Comparison of ENCODE assay signal across 15 mouse cellular contexts in genomic region chr15:32264822-32265377, GRCm38 (mm10). TPM values are rescaled to one million over a fixed set of nuclear protein-coding genes. Genes with fewer than 3 reads are reported as not detected.
DNase-seq lines count a peak whose midpoint lies in the region; ATAC-seq and TF ChIP-seq lines count a peak whose summit lies in the region.
"Had no signal": no experiment of that assay in that cellular context is flagged by ENCODE, and none has a peak within 500 bp of the region (broad histone marks: within the 10 kb centered on the region; RNA-seq: fewer than 3 reads in every experiment).

No protein-coding gene starts in this region.

- no peak overlapping the region for H3K4me2 ChIP-seq in heart, embryonic 15.5 days
- H3K4me2 ChIP-seq in stomach, embryonic 14.5 days (replicated peaks; ENCODE audit: low read depth, low read length), result no peak overlapping the region
- H3K4me2 ChIP-seq: midbrain, embryonic 12.5 days had no signal

- H3K9me3 ChIP-seq in heart, embryonic 15.5 days (replicated peaks), result no peaks in the 10 kb centered on the region
- H3K9me3 ChIP-seq in stomach, embryonic 14.5 days (ENCODE audit: control insufficient read depth, low read depth, low read length), result no peaks in the 10 kb centered on the region
- H3K9me3 ChIP-seq: midbrain, embryonic 12.5 days had no signal

- H3K9ac ChIP-seq in heart, embryonic 15.5 days, result no peak overlapping the region
- H3K9ac ChIP-seq in stomach, embryonic 14.5 days (replicated peaks; ENCODE audit: low read depth, low read length), result no peak overlapping the region
- H3K9ac ChIP-seq: midbrain, embryonic 12.5 days had no signal

- no peak for TF ChIP-seq CTCF in layer of hippocampus, adult 2 months (conservative IDR thresholded peaks at IDR 0.05)

- WGBS in heart, embryonic 15.5 days, result 61% methylated on average over 7 of the region's 7 CpGs
- WGBS in stomach, embryonic 14.5 days, result 59% methylated on average over 7 of the region's 7 CpGs

- H3K36me3 ChIP-seq in heart, embryonic 15.5 days, result no peaks in the 10 kb centered on the region
- no peaks in the 10 kb centered on the region for H3K36me3 ChIP-seq in stomach, embryonic 14.5 days (ENCODE audit: control insufficient read depth, insufficient read depth, low read length)
- H3K36me3 ChIP-seq: midbrain, embryonic 12.5 days had no signal

- intact Hi-C loops in heart, postnatal 36 days (cut with DNase I), result no loop called here

- H3K27ac ChIP-seq in layer of hippocampus, adult 2 months, result peak overlapping the region; percentile 77
- peak overlapping the region; percentile 83 for H3K27ac ChIP-seq in heart, embryonic 15.5 days
- H3K27ac ChIP-seq in stomach, embryonic 14.5 days (ENCODE audit: low read length), result peak overlapping the region; percentile 4; the same call in 1 of the 2 replicates
- H3K27ac ChIP-seq: hindbrain, postnatal 0 days; left cerebral cortex, adult 2 months; midbrain, embryonic 12.5 days had no signal

- no peaks in the 10 kb centered on the region for H3K27me3 ChIP-seq in heart, embryonic 15.5 days
- no peaks in the 10 kb centered on the region for H3K27me3 ChIP-seq in stomach, embryonic 14.5 days (ENCODE audit: control insufficient read depth, insufficient read depth, low read length)

- peak; percentile 91 for DNase-seq in heart, adult 11 months
- no peak for DNase-seq in heart, postnatal 36 days
- no peak for DNase-seq in layer of hippocampus, adult 2 months (ENCODE audit: low spot score in 2 of 2)
- no peak for DNase-seq in layer of hippocampus, postnatal 10 days (ENCODE audit: low spot score in 2 of 2)
- DNase-seq in frontal cortex, postnatal 14 days (ENCODE audit: low spot score in 2 of 2), result no peak
- DNase-seq: right cerebral cortex, postnatal 4 days; thymus, postnatal 36 days had no signal

- peaks cover 49% of the 10 kb centered on the region for H3K4me1 ChIP-seq in heart, embryonic 15.5 days (replicated peaks)
- peaks cover 33% of the 10 kb centered on the region for H3K4me1 ChIP-seq in stomach, embryonic 14.5 days (ENCODE audit: control insufficient read depth, insufficient read depth, low read length)

- ATAC-seq in heart, embryonic 15.5 days (replicated peaks; ENCODE audit: insufficient number of reproducible peaks, insufficient read depth, low FRiP score, low read depth), result peak; percentile 55; the same call in 1 of the 2 replicates
- peak; percentile 43; the same call in 1 of the 2 replicates for ATAC-seq in stomach, embryonic 14.5 days (ENCODE audit: insufficient number of reproducible peaks, insufficient read depth, low FRiP score, low read depth)
- no peak for ATAC-seq in CD4-positive, CD25-positive, alpha-beta regulatory T cell, adult 4 months

- H3K4me3 ChIP-seq in layer of hippocampus, adult 2 months, result no peak overlapping the region
- no peak overlapping the region for H3K4me3 ChIP-seq in heart, embryonic 15.5 days
- no peak overlapping the region for H3K4me3 ChIP-seq in stomach, embryonic 14.5 days (ENCODE audit: low read depth, low read length)
- H3K4me3 ChIP-seq: left cerebral cortex, adult 2 months; midbrain, embryonic 12.5 days; myocyte had no signal

RNA-seq across cellular contexts. Expression of gene Sema5a, which starts 20.3 kb away (rescaled TPM):
- 10 to 100 TPM in 1 of 2 experiments, 1 to 10 TPM in 1; 9.2 to 12.6 TPM for total RNA-seq in heart, postnatal 36 days (2021)
- total RNA-seq in layer of hippocampus, adult 2 months (2021), result 10 to 100 TPM; 90.1 to 98.1 TPM
- total RNA-seq in layer of hippocampus, postnatal 10 days (2021), result 10 to 100 TPM; 77.2 to 82.2 TPM
- polyA plus RNA-seq in heart, embryonic 15.5 days (2015; fragmentation: Nextera tagmentation; extraction: Ambion mirVana), result 6.5 and 10.2 TPM in 2 replicates
- polyA plus RNA-seq in stomach, embryonic 14.5 days (2014; fragmentation: Nextera tagmentation; extraction: Ambion mirVana), result 24.6 and 24.9 TPM in 2 replicates
- under 1 TPM in 1 of 2 experiments, not detected in 1; 0.08 TPM for polyA plus RNA-seq in CD4-positive, CD25-positive, alpha-beta regulatory T cell, adult 4 months (2017; shearing (Covaris generic))
- total RNA-seq: granulocyte monocyte progenitor cell, adult 5-6 weeks had no signal

Comparison
In these comparisons a context has a peak if more than half of its experiments do, and no peak if none do; other contexts are left out.
1. H3K27ac ChIP-seq: peak in every context shown above with its lines; median percentile 83 in heart, embryonic 15.5 days; 77 in layer of hippocampus, adult 2 months; 4 in stomach, embryonic 14.5 days.
2. RNA of gene Sema5a, which starts 20.3 kb away (total RNA-seq): 90.1 to 98.1 TPM in layer of hippocampus, adult 2 months and 77.2 to 82.2 TPM in layer of hippocampus, postnatal 10 days; 9.2 to 12.6 TPM in heart, postnatal 36 days; every median in the first group is over 4 times any median in the second.